Mouse (Mus musculus) WW6 (cell line): ENCODE measurements around the gene Apol6.

Source experiments
- DNase-seq: peaks from one replicate; pipeline ENCODE4 v3.0.0-alpha.2; 2013; ENCODE audit warnings: low read depth, low spot score

Apol6 gene

DNA sequence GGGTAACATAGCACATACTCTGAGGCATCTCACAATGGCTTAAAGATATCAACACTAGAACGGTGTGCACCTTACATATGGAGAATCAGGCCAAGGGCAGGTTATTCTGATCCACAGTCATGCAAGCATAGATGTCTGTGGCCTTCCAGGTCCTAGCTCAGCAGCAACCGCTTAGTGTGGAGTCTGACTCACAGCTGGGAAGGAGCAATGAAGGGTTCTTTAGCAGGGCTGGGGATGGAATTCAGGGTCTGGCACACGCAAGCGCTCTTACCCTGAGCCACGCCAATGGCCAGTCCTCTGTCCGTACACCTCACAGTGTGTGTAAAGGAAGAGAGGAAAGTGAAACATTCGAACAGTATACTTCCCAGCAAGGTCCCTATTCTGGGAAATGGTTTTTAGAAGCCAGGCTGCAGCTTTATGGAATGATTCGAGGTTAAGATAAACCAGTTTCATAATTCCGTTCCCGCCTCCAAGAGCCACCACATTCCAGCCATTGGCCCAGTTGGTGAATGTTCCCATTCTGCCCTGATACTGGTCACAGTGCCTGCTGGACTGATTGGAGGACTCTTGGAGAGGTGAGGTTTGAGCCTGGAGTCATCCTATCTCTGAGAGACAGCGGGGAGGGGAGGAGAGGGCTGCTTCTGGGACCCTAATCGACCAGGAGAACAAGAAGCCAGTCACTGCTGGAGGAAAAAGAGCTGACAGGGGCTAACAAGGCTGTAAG lies at the start of gene Apol6:
Gene Apol6 (plus strand): TSS at position 133 of the 724 bp plus-strand sequence.
- no peak for DNase-seq

DNA sequence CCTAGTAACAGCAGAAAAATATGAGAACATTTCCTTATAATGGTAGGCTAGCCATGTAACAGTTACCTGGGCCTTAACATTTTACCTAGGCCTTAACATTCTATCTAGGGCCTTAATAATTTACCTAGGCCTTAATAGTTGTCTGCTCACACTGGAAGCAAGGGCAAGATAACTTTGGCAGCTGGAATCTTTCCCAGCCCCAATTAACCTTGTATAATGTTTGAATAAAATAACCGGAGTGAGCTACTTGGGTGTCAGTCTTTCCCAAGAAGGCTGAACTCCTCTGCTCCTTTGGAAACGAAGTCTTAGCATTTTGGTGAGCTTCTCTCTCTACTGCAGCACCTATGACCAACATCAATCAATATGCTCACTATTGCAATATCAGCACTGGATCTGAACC lies 46.5 kb upstream of the Apol6 start:
- DNase-seq = no peak

DNA sequence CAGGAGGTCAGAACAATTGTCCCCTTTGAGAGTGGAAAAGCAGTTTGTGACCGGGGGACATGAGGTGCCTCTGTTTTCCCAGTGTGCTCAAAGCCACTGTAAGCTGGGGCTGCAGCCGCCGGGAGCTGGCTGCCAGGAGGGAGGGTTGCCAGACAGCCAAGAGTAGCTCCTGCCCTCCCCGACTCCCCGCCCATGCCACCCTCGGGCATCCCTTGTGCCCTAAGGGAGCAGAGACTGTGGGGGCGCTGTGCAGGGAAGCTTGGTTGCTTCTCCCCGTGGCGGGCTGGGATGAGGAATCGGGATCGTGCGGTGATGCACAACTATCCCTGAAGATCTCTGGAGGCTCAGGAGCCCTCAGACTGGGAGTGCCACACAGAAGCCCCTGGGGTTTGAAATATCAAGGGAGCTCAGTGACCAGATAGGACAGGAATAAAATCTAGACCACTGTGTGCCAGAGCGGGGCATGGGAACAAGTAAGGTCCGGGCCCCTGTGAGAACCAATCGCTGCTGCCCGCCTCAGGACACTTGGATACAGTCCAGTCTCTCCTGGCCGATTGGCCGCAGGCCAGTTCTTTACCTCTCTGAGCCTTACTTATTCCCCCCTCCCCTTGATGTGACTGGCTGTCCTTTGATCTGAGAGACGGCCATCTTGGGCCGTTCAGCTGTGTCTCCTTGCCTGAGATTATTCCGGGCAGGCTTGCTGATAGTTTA lies 45.5 kb upstream of the Apol6 start:
- no peak for DNase-seq

DNA sequence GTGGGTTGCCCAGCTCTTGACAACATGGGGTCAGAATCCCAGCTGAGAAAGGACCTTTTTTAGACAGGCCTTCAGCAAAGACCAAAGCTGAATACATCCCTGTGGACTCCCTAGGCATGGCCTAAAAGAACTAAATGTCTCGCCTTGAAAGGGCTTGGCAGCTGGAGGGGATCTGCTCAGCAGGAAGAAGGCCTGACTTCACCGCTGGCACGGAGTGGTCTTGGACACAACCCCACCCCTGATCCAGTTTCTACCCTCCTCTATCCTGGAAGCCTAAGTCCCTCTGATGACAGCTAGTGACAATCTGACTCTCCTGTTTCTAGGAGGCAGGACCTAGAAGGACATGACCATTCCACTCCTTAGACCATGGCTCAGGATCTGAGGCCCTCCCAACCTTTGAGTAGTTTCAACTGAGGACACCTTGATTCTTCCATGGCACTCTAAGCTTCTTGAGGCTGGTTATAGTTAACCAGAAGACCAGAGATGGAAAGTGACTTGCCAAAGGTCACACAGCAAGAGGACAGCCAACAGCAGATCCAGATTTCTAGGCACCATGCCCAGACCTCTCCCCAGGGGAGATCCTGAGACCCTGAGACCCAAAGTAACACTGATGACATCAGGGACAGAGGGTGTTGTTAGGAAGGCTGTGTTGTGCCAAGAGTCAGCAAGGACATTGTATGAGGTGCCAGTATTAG lies 41.2 kb upstream of the Apol6 start:
- no peak for DNase-seq

DNA sequence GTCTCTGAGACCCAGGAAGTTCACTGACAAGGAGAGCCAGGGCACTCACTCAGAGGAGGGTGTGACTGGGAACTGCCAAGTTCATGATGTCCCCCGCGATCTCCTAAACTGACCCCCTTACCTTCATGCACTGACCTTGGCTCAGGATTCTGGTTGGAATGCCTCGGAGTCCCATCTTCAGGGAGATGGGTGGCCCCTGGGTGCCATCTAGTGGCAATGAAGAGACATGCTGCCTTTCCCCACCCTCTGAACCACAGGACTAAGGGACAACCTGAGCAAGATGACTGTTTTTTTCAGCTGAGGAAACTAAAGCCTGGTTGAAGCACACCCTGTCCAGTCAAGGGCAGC lies 40.7 kb upstream of the Apol6 start:
- no peak for DNase-seq

DNA sequence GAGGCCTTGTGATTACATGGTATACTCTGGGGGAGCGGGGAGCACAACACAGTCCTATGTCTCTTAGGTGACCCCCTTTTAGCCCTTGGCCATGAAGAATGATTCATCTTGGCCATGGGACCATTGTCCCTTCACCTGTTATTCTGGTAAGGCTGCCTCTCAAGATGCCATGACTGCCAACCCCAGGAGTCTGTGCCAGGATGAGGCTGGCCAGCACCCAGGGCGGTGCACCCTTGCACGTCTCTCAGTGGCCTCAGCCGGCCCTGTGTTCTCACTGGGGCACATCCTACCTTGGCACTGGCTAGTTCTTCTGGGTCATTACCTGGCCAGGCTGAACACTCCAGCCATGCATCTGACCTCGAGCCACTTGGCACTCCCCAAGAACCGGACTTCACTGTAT lies 35.7 kb upstream of the Apol6 start:
- no peak for DNase-seq

DNA sequence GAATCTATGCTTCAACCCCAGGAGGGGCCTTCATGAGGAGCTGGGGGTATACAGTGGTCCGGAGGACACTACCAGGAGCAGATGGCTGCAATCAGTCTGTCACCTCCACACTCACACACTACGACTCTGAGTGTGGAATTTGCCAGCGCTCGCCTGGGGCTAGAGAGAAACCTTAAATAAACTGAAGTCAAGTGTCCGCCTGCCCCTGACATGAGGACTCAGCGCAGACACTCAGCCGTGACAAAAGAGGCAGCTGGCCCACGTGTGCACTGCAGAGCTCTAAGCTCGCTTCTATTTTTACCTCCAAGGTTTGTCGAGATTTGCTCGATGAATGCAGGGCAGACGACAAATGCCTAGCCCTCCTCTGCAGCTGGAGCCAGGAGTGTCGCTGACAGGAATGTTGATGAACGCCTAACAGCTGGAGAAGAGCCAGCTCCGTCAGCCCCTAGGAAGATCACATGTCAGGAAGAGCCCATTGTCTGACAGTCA lies 30.7 kb upstream of the Apol6 start:
- DNase-seq = no peak

DNA sequence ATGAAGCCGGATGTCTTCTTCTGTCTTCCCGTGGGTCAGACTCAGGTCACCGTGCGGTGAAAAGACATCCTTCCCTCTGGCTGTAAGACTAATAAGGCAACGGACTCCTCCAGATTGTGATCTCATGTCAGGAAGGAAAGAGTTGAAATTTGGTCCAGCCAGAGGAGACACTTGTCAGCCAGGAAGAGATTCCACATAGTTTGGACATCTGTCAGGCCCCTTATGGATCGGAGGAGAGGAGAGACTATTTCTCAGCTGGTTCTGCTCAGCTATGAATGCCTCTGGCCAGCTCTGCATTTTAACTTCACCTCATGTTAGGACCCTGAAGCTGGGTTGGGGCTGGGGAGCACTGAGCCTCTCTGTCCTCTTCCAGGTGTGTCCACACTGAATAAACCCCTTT lies 30.1 kb upstream of the Apol6 start:
- no peak for DNase-seq

DNA sequence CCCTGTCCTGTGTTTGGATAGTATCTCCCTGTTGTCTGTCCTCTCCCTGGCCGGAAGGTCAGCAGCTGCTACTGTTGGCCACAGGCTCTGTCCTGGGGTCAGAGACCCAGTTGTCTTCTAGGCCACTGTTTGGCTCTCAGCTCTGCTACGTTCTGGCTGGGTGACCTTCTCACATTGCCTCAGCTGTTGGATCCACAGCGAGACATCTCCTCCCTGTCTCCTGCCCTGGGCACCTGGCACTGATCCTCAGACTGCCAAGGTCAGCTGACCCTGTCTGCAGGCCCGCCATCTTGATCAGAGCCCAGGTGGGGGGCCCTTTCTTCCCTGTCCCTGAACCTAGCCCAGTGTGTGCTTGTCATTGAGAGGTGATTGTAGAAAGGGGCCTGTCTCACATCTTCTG lies 29.5 kb upstream of the Apol6 start:
- DNase-seq = no peak

DNA sequence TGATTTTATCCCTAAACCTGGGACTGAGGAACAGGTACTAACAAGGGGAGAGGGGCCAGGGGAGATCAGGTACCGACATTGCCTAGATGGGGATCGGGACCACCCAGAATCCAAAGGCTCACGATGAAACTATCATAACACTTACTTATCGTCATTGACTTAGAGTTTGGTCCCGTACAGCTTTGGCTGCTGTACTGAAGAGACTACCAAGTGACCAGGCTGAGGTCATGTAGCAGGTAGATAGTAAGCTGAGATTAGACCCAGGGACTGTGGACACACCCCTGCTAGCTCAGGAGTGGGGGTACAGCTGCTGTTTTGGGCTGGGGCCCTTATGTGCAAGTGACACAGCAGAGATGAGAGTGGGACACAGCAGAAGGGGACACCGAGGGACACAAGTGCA lies 28.0 kb upstream of the Apol6 start:
- no peak for DNase-seq

DNA sequence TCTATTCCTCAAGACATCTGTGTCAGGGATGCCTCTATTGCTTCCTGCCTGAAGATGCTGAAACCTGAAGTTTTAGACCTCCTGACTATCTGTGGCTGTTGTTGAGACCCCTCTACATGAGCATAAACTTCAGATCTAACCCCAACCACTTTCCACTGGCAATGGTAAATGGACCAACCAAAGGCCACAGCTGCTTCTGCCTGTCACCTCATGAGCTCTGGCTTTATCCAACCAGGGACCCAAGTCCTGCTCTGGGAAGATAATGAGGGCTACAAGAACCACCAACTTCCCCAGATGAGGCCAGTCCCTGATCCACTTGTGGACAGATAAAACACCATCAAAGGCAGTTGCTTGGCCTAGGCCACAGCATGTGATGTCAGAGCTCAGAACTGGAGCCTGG lies 26.6 kb upstream of the Apol6 start:
- no peak for DNase-seq

DNA sequence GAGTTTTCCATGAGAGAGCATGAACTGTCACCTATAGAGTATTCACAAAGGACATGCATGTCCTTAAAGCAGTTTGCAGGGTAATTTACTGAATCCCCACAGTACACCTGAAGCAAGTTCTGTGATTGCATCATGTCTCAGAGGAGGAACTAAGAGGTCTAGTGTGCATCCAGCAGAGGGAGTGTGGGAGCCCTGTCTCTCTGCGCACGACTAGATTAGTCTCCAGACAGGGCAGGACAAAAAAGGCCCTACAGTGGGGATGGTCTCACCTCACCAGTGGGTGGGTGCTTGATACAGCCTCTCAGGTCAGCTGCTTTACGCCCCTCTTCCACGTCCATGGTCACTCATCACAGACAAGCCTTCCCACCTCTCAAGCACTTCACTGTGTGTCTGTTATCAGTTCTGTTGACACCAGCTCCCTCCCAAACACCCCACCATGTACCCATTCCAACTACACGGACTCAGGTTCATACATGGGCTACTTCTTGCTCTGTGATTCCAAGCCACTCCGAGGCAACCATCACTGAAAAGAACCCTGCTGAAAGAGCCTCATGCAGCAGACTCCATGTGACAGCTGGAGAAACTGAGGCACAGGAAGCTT lies 25.7 kb upstream of the Apol6 start:
- no peak for DNase-seq

DNA sequence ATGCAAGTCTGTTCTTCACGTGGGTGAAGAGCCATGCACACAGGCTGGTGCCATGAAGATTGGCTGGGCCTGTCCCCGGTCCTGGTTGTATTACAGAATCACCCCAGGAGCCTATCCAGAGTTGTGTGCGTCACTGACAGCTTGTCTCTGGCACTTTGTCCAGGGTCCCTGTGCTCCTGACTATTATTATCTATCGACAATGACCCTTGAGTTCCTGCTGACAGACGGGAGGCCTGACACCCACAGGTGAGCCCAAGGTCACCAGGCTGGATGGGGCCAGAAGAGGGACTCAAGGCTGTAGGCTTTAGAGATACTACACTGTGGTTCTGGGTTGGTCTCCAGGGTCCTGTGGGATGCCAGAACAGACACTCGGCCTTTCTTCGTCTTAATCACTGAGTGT lies 25.0 kb upstream of the Apol6 start:
- DNase-seq = no peak

DNA sequence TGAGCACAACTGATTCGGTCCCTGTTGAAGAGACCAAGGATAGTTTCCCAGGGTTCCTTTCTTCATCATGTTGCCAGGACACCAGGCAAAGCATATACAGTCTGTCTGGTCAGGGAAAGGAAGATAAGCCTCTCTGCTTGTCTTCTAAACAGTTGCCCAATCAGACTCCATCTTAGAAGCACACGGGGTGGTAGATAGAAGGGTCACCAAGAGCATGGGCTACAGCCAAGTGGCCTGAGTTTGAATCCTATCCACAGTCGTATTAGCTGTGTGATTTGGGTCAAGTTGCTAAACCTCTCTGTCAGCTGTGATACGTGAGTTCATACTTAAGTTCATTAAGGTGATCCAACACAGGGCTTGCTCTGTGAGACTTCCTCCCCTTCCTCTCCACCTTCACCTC lies 24.4 kb upstream of the Apol6 start:
- no peak for DNase-seq

DNA sequence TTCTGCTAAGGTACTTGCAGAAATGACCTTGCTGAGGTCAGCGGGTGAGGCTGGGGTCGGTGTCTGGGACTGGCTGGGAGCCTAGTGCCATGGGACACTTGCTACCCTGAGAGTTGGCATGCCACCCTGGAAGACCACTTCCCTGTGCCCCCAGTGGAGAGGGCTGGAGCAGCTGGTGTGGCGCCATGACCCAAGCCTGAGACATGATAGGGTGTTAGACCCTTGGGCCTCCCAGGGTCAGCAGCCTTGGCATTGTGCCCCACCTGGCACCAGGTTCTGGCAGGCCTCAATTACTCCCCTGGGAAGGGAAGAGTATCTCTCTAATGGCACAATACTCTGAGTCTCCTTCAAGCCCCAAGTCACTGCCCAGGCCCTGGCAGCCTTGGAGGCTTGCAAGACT lies 23.5 kb upstream of the Apol6 start:
- DNase-seq = no peak

DNA sequence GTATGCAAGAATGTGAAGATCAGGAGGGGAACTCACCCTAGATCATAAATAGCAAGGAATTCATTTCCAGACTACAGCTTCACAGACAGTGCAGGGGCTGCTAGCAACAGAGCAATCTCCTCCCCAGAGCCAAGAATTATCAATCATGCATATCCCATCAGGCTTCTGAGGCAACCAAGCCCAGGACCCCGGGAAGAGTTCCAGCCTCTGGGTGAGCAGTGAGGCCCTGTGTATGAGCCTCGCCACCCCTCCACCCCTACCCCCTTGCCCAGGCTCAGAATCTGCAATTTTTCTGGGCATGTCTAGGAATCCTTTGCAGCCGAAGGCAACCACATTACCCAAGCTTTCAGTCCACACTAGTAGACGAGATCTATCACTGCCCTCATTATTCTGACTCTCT lies 22.7 kb upstream of the Apol6 start:
- no peak for DNase-seq

DNA sequence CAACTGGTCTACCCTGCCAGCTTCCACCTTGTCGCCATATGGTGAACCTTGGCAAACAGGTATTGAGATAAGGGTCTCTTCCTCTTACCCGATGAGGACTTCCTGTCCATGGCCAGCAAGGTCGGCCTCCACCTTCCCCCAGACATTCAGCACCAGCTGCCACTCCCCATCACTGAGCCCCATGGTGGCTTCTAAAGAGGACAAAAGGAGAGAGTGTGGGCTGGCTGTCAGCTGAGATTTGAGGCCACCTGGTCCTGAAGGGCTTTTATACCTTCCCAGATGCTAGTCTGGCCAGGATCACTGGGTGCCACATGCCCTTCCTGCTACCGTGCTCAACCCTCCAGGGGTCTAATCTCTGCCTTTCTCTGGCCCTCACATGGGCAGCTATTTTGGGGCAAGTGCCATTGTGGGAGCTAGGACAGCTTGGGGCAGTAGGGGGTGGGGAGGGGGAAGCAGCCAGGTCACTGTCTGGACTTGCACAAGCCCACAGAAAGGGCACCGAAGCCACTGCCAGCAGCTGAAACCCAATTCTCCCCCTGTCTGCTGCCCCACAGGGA lies 22.1 kb upstream of the Apol6 start:
- no peak for DNase-seq

DNA sequence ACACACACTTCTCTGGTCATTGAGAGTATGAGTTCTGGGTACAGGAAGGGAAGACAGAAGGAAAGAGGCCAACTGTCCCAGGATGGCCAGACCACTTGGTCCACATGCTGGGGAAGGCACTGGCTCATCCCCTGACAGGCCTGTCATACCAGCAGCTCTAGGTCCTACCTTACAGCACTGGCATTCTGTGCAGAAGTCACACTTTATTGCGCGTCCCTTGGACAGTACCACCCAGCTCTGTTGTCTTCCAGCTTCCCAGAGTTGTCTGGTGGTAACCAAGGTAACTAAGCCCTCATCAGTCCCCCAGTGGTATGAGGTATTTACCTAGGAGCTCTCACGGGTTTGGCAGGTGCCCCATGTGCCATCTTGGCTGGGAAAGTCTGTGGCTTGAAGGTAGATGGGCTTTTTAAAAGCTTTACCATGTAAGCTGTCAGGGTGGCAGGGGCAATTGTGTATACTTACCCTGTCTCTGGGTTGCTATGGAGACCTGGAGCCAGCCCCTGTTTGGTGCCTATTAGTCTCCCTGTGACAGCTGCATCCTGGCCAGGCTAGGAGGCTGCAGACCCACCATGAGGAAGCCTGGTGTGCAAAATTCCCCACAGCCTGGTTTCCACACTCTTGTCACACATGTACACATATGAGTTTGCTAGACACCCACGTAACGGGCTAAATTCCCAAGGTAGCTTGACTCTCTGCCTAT lies 18.5 kb upstream of the Apol6 start:
- DNase-seq = no peak

DNA sequence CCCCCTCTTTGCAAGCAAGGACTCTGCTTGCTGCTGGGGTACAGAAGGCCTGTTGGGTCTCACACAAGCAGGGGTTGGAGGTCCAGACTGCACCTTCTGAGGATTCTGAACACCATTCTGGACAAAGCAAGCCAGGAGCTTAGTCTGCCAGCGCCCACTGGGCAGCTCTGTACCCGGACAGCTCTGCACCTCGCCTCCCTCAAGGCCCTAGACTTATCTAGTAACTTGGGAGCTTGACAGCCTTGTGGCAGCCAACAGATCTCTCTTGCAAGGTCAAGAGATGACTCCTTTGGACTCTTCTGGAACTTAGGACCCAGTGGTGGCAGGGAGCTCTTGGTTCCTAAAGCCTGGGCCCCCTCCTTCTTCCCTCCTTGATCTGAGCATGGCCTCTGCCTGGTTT lies 17.4 kb upstream of the Apol6 start:
- DNase-seq = no peak

DNA sequence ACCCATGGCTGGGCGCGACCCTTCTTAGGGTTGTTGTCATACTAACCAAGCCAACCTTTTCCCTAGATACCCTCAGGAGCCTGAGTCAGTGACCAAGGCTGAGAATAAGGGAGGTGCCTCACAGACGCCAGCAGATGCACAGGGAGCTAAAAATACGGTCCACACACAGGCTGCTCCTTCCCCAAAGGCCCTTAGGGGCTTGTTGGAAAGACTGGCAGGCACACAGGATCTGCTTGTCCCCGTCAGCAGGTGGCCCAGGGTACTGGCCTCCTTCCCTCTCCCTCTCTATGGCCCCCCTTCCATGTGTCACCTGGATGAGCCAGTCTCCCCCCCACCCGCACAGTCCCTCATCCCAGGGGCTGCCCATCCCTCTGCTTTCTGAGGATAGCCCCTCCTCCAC lies 16.9 kb upstream of the Apol6 start:
- no peak for DNase-seq

DNA sequence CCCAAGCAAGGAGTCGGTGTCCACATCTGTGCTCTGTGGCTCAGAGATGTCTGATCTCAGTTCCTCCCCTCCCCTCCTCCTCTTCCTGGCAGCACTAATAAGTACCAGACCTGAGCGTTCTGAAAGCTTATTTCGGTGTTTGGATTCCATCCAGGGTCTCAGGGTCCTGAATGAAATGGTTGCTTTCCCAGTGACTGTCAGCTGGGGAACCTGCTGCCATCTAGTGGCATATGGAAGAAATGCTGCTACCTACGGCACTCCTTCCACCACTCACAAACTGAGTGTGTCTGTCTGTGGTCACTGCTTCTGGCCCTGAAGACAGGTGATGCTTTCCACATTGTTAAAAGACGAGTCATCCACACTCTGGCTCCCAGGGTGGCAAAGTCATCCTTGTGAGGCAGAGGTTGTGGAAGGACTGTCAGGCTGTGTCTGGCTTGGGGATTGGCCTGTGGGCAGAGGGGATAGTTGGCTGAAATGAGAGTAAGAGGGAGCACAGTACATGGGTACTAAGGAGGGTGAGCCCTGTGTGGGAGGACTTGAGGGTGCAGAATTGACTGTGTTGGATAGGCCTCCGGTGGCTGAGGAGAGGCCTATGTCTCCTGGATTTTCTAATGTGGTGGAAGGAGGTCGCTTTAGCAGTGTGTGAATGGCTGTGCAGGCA lies 15.1 kb upstream of the Apol6 start:
- DNase-seq = peak; percentile 39
